Mouse (Mus musculus) heart, embryonic 11.5 days (tissue): ENCODE measurements around the gene Dleu7. TPM values are rescaled to one million over a fixed set of nuclear protein-coding genes. Genes with fewer than 3 reads are reported as not detected.

Source experiments
- ATAC-seq: fragments of 200-750 bp; cut with Nextera tagmentation; replicated peaks from 2 replicates; pipeline ENCODE4 v1.8.0; 2017; ENCODE audit warnings: moderate library complexity; ENCODE audit not compliant: insufficient number of reproducible peaks, low FRiP score, low TSS enrichment
- H3K27ac ChIP-seq: fragments of 300-500 bp; sonication (generic); 2 replicates; pipeline ENCODE4 v1.5.1; 2014; ENCODE audit warnings: mild to moderate bottlenecking, low read depth, low read length
- H3K27me3 ChIP-seq: fragments of 300-500 bp; sonication (generic); 2 replicates; pipeline ENCODE4 v1.6.1; 2014; ENCODE audit warnings: mild to moderate bottlenecking, low read length, mixed read lengths; ENCODE audit not compliant: control insufficient read depth, insufficient read depth
- H3K36me3 ChIP-seq: fragments of 300-500 bp; sonication (generic); 2 replicates; pipeline ENCODE4 v1.6.1; 2014; ENCODE audit warnings: mild to moderate bottlenecking, low read length, moderate library complexity, mixed read lengths; ENCODE audit not compliant: control insufficient read depth, insufficient read depth
- H3K4me1 ChIP-seq: fragments of 300-500 bp; sonication (generic); 2 replicates; pipeline ENCODE4 v1.6.1; 2014; ENCODE audit warnings: low read length; ENCODE audit not compliant: control insufficient read depth, insufficient read depth
- H3K4me2 ChIP-seq: fragments of 300-500 bp; sonication (generic); 2 replicates; pipeline ENCODE4 v1.6.1; 2014; ENCODE audit warnings: mild to moderate bottlenecking, moderate library complexity
- H3K4me3 ChIP-seq: fragments of 300-500 bp; sonication (generic); 2 replicates; pipeline ENCODE4 v1.5.1; 2014; ENCODE audit warnings: low read depth, low read length
- H3K9ac ChIP-seq: fragments of 300-500 bp; sonication (generic); 2 replicates; pipeline ENCODE4 v1.6.1; 2014; ENCODE audit warnings: mild to moderate bottlenecking, low read depth, low read length, moderate library complexity
- H3K9me3 ChIP-seq: fragments of 300-500 bp; sonication (generic); replicated peaks from 2 replicates; pipeline ENCODE4 v1.6.1; 2016; ENCODE audit warnings: low read length; ENCODE audit not compliant: control insufficient read depth
- WGBS: fragments of 180-500 bp; shearing (Covaris S2); extraction: QIAGEN DNeasy Blood & Tissue Kit; methylation state at CpG from one replicate; pipeline ENCODE4 v1.1.7; 2014; ENCODE audit not compliant: insufficient replicate concordance; 5-methylcytosine and 5-hydroxymethylcytosine counted together
- polyA plus RNA-seq: library from polyadenylated mRNA; unstranded; fragments of >200 nt; fragmentation: Nextera tagmentation; extraction: Ambion mirVana; gene quantifications from 2 replicates; pipeline ENCODE4 v1.2.1, GENCODE M21; 2014

The Dleu7 gene
- polyA plus RNA-seq, 1 experiment from 2014 or later: 0.82 TPM

DNA sequence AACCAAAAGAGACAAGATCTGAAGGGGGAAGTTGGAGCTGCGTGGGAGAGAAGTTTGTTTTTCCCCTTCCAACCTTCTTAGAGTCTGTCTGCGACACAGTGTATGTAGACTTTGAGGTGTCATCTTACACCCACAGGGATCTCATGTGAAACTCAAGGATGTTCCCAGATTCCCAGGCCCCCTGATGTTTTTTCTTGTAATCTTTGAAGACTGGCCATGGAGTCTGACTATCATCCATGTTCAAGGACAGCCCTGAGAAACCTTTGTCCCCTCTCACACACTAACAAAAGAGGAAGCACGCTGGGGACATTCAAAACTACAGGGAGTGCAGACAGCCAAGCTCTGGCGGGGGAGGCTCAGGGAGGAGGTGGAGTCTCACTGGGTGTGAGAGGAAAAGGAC is 47.3 kb downstream of the Dleu7 start:
- H3K4me3 ChIP-seq: no peak overlapping the region
- H3K4me2 ChIP-seq: no peak overlapping the region
- no peaks in the 10 kb centered on the region for H3K4me1 ChIP-seq
- H3K36me3 ChIP-seq: no peaks in the 10 kb centered on the region
- H3K27ac ChIP-seq: no peak overlapping the region
- WGBS: 21% methylated on average over 4 of the region's 4 CpGs
- no peak for ATAC-seq
- no peaks in the 10 kb centered on the region for H3K9me3 ChIP-seq
- no peaks in the 10 kb centered on the region for H3K27me3 ChIP-seq
- H3K9ac ChIP-seq: no peak overlapping the region

DNA sequence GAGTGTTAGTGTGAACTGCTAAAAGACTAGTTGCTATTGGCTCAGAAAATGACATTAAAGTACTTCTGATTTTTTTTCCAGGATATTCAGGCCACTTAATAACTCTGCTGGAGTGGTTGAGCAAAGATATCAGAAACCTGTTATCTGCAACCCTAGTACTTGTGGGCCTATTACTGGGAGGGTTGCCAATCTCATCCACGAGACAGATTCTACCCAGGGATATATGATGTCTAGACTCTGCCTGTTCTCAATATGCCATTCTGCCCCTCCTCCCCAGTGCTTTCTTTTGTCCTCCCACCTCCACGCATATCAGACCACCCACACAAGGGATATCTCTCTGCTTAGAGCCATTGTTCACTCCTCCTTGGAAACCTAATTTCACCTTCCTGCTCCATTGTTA is 49.3 kb downstream of the Dleu7 start:
- no peaks in the 10 kb centered on the region for H3K36me3 ChIP-seq
- no peak overlapping the region for H3K9ac ChIP-seq
- H3K27me3 ChIP-seq: no peaks in the 10 kb centered on the region
- H3K27ac ChIP-seq: no peak overlapping the region
- no peak overlapping the region for H3K4me2 ChIP-seq
- no peaks in the 10 kb centered on the region for H3K9me3 ChIP-seq
- H3K4me3 ChIP-seq: no peak overlapping the region
- no peak for ATAC-seq
- no peaks in the 10 kb centered on the region for H3K4me1 ChIP-seq
- 56% methylated on average over 2 of the region's 2 CpGs for WGBS

DNA sequence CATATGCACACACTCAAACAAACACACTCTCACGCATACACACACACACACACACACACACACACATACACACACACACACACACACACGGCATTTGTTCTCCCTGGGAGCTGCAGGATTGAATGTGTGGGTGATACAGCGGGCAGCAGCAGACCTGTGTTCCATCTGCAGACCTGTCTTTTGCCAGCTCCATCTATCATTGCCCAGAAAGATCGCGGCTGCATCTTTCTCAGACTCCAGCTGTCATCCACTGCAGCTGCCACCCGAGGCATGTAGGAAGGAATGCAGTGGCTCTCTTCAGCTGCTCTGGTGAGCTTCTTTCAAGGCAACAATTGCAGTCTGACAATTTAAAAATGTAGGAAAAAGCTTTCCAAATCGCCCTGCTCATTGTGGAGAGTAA is 56.9 kb downstream of the Dleu7 start:
- Histone ChIP-seq H3K27ac (no peak overlapping the region), H3K27me3 (no peaks in the 10 kb centered on the region), H3K36me3 (no peaks in the 10 kb centered on the region), H3K9ac (no peak overlapping the region), H3K9me3 (no peaks in the 10 kb centered on the region), H3K4me1 (no peaks in the 10 kb centered on the region; the same call in 1 of the 2 replicates), H3K4me3 (no peak overlapping the region), H3K4me2 (no peak overlapping the region)
- no peak for ATAC-seq
- 36% methylated on average over 7 of the region's 7 CpGs for WGBS

DNA sequence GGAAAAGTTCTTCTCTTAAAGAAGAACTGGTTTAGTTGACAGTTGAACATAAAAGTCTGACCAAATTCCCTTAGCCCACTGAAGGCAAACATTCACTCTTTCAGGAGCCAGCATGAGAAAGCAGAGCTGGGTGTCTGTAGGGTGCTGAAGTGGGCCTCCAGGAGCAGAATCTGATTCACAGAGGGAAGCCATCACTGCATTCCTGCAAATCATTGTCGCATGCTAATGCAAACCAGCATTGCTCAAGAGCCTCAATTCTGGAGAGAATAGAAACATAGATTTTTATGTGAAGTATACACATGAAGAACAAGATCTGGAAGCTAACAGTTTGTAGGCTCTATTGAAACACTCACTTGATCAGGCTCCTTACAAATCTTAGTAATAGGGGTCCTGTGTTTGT is 57.6 kb downstream of the Dleu7 start:
- no peaks in the 10 kb centered on the region for H3K27me3 ChIP-seq
- no peak overlapping the region for H3K9ac ChIP-seq
- H3K4me3 ChIP-seq: no peak overlapping the region
- no peak overlapping the region for H3K27ac ChIP-seq
- WGBS: 48% methylated on average over 1 of the region's 1 CpGs
- H3K9me3 ChIP-seq: no peaks in the 10 kb centered on the region
- ATAC-seq: no peak
- H3K36me3 ChIP-seq: no peaks in the 10 kb centered on the region
- H3K4me1 ChIP-seq: no peaks in the 10 kb centered on the region; the same call in 1 of the 2 replicates
- H3K4me2 ChIP-seq: no peak overlapping the region

DNA sequence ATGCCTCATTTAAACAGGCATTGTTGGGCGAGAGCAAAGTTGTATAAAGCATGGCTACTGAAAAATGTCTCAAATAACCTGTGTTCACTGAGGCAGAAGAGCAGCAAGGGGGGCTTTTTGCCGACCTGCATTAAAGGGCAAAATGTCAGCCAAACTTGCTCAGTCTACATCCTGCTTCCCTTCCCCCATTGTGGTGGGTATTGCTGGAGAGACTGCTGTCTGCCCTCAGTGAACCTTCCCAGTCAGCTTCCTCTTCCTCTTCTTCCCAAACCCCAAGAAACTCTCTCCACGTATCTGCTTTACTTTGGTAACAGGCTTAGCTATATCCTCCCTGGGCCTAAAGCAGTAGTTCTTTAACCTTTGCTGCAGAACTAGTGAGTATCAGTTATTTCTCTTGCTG is 61.9 kb downstream of the Dleu7 start:
- Histone ChIP-seq H3K4me2 (no peak overlapping the region), H3K4me1 (no peaks in the 10 kb centered on the region; the same call in 1 of the 2 replicates), H3K27me3 (peaks cover 2% of the 10 kb centered on the region; the same call in 1 of the 2 replicates), H3K9ac (no peak overlapping the region), H3K9me3 (no peaks in the 10 kb centered on the region), H3K4me3 (no peak overlapping the region), H3K27ac (no peak overlapping the region), H3K36me3 (no peaks in the 10 kb centered on the region)
- ATAC-seq: no peak
- 57% methylated on average over 3 of the region's 3 CpGs for WGBS

DNA sequence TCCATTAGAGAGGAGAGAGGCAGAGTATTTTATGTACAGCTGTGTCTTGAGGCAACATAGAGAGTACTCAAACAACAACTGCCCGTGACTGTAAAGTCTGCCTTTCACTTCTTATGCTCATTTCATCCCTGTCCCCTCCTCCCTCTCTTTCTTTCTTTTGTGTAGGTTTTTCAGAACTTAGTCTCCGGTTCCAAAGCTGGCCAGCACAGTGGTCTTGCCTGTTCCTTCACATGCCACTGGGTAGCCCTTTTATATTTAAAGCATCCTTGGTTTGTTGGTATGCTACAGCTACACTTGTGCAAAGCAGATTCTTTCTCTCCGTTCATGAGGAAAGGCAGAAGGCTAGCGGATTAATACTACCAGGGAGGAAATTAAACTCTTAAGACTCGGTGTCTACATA is 65.7 kb downstream of the Dleu7 start:
- no peaks in the 10 kb centered on the region for H3K9me3 ChIP-seq

DNA sequence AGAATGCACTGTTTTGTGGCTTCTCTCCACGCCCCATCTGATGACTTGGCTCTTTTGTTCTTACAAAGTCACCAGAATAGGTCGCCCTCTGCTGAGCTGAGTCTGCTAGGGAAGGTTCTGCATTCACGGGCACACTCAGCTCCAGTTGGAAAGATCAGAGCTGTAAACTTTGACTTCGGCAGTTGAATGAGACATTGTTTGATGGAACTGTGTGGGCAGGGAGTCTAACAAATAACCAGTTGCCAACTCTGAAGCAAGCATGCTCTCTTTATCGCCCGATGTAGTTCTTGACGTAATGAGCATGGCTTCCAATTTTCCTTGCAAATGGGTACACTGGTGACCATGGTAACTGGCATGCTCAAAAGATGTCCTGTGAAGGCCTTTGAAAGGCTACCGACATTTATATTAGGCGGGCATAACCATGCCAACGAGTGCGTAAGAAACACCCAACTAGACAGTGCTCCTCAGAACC is 66.2 kb downstream of the Dleu7 start:
- WGBS: 76% methylated on average over 11 of the region's 11 CpGs
- no peak overlapping the region for H3K4me3 ChIP-seq
- no peaks in the 10 kb centered on the region for H3K4me1 ChIP-seq
- H3K27me3 ChIP-seq: peaks cover 2% of the 10 kb centered on the region; the same call in 1 of the 2 replicates
- no peaks in the 10 kb centered on the region for H3K9me3 ChIP-seq
- no peak overlapping the region for H3K4me2 ChIP-seq
- no peak for ATAC-seq
- H3K9ac ChIP-seq: no peak overlapping the region
- no peaks in the 10 kb centered on the region for H3K36me3 ChIP-seq
- no peak overlapping the region for H3K27ac ChIP-seq

More for the DNA sequence above, 65.7 kb downstream of the Dleu7 start:
- no peak overlapping the region for H3K4me2 ChIP-seq
- ATAC-seq: no peak
- H3K4me3 ChIP-seq: no peak overlapping the region
- H3K9ac ChIP-seq: no peak overlapping the region
- peaks cover 2% of the 10 kb centered on the region; the same call in 1 of the 2 replicates for H3K27me3 ChIP-seq
- WGBS: 76% methylated on average over 5 of the region's 5 CpGs
- H3K27ac ChIP-seq: no peak overlapping the region
- no peaks in the 10 kb centered on the region for H3K36me3 ChIP-seq
- H3K4me1 ChIP-seq: no peaks in the 10 kb centered on the region

Other genes starting within 250 kb of the Dleu7 start
- 64.2 and 67.8 TPM in 2 replicates for gene Rnaseh2b, start 458 bp downstream of the Dleu7 start, polyA plus RNA-seq
- not detected in 2 replicates for gene Gucy1b2, start 163.2 kb upstream of the Dleu7 start, polyA plus RNA-seq